Mouse (Mus musculus): ENCODE data around the gene Six2. TPM values are rescaled to one million over a fixed set of nuclear protein-coding genes. Genes with fewer than 3 reads are reported as not detected.

Six2 gene
- not detected for polyA plus RNA-seq (2014; fragmentation: Illumina TruSeq; extraction: RNeasy Lipid Tissue Mini Kit (QIAGEN cat#74804); ENCODE audit: low read depth, low replicate concordance)

DNA sequence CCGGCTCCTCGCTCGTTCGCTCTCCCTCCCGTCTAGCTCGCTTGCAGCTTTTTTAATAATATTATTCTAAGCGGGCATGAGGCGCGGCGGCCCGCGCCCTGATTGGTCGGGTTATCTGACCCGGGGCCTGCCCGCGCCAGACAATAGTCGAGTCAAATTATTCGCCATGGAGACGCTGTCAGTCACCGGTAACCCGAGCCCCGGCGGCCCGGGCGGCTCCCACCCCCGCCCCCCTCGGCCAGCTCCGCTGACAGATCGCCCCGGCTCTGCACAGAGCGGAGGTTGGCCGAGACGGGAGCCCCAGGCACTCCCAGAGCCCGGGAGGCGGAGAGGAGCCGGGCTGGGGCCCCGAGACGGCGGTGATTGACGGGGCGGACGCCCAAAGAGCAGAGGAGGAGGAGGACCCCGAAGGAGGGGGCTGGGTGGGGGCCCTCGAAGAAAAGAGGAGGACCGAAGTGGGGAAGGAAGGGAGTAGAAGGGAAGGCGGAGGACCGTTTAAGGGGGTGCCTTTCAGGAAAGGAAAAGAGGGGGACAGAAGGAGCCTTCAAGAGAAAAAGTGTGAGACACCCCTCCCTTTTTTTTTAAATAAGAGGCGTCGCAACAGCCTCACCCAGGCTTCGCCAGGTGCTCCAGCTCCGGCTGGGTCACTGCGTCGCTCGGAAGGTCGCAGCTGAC lies at the start of gene Six2:
Gene Six2, minus strand, starts transcription at position 39 of the 675 bp plus-strand sequence.

Other genes with a start within 250 kb of the Six2 start
- gene Six3, start 74.7 kb downstream of the Six2 start, polyA plus RNA-seq (2014; fragmentation: Illumina TruSeq; extraction: RNeasy Lipid Tissue Mini Kit (QIAGEN cat#74804); ENCODE audit: low read depth, low replicate concordance): not detected

Measured in adrenal gland, adult 10 weeks (tissue).